Mouse (Mus musculus) limb, embryonic 11.5 days (tissue): Measurements from ENCODE around the gene Alg2. TPM values are rescaled to one million over a fixed set of nuclear protein-coding genes. Genes with fewer than 3 reads are reported as not detected.

ENCODE experiments used
- ATAC-seq: fragments of 200-750 bp; cut with Nextera tagmentation; 2 replicates; pipeline ENCODE4 v1.8.0; 2017; ENCODE audit warnings: low read depth; ENCODE audit not compliant: insufficient number of reproducible peaks, low FRiP score, low TSS enrichment
- DNase-seq: peaks from one replicate; pipeline ENCODE4 v3.0.0-alpha.2; 2015; ENCODE audit warnings: low spot score
- H3K27ac ChIP-seq: fragments of 300-500 bp; sonication (generic); replicated peaks from 2 replicates; pipeline ENCODE4 v1.5.1; 2014; ENCODE audit warnings: low read depth, mild to moderate bottlenecking, low read length
- H3K27me3 ChIP-seq: fragments of 300-500 bp; sonication (generic); 2 replicates; pipeline ENCODE4 v1.6.1; 2014; ENCODE audit warnings: mild to moderate bottlenecking, low read length, mixed read lengths; ENCODE audit not compliant: control insufficient read depth, insufficient read depth
- H3K36me3 ChIP-seq: fragments of 300-500 bp; sonication (generic); 2 replicates; pipeline ENCODE4 v1.6.1; 2014; ENCODE audit warnings: mild to moderate bottlenecking, low read length, moderate library complexity, mixed read lengths; ENCODE audit not compliant: control insufficient read depth, insufficient read depth
- H3K4me1 ChIP-seq: fragments of 300-500 bp; sonication (generic); 2 replicates; pipeline ENCODE4 v1.6.1; 2014; ENCODE audit warnings: low read length, mixed read lengths; ENCODE audit not compliant: control insufficient read depth, insufficient read depth
- H3K4me2 ChIP-seq: fragments of 300-500 bp; sonication (generic); 2 replicates; pipeline ENCODE4 v1.6.1; 2014; ENCODE audit warnings: low read depth, mild to moderate bottlenecking, moderate library complexity; ENCODE audit not compliant: severe bottlenecking
- H3K4me3 ChIP-seq: fragments of 300-500 bp; sonication (generic); 2 replicates; pipeline ENCODE4 v1.5.1; 2014; ENCODE audit warnings: low read depth, low read length
- H3K9ac ChIP-seq: fragments of 300-500 bp; sonication (generic); 2 replicates; pipeline ENCODE4 v1.6.1; 2014; ENCODE audit warnings: mild to moderate bottlenecking, low read length
- H3K9me3 ChIP-seq: fragments of 300-500 bp; sonication (generic); 2 replicates; pipeline ENCODE4 v1.6.1; 2016; ENCODE audit warnings: low read length; ENCODE audit not compliant: control insufficient read depth
- WGBS: fragments of 180-500 bp; shearing (Covaris S2); extraction: QIAGEN DNeasy Blood & Tissue Kit; methylation state at CpG from one replicate; pipeline ENCODE4 v1.1.7; 2014; 5-methylcytosine and 5-hydroxymethylcytosine counted together
- polyA plus RNA-seq: library from polyadenylated mRNA; unstranded; fragments of >200 nt; fragmentation: Nextera tagmentation; extraction: Ambion mirVana; gene quantifications from 2 replicates; pipeline ENCODE4 v1.2.1, GENCODE M21; 2014

Gene Alg2
- polyA plus RNA-seq = 92.2 and 98.7 TPM in 2 replicates

- DNase-seq = peak; percentile 97
- under 1% methylated on average over 57 of the region's 58 CpGs for WGBS
- no peaks in the 10 kb centered on the region for H3K9me3 ChIP-seq
- H3K4me2 ChIP-seq = peak within 1 kb of the TSS; percentile 74
- peak within 1 kb of the TSS; percentile 89 for H3K4me3 ChIP-seq
- peak within 1 kb of the TSS; percentile 87 for H3K9ac ChIP-seq
- peaks cover 5% of the 10 kb centered on the region; the same call in 1 of the 2 replicates for H3K4me1 ChIP-seq
- H3K36me3 ChIP-seq = peaks cover 31% of the 10 kb centered on the region
- H3K27me3 ChIP-seq = no peaks in the 10 kb centered on the region
- peak; percentile 96 for ATAC-seq
- peak within 1 kb of the TSS; percentile 93 for H3K27ac ChIP-seq
Measured at GRCm38 (mm10) chr4:47473968-47474729, at the start of gene Alg2, which contains the start of gene Sec61b. TSS of gene Alg2 (minus strand) at chr4:47474333. TSS of gene Sec61b (plus strand) at chr4:47474658.

GRCm38 (mm10) chr4:47521884-47522605 is 47.9 kb upstream of the Alg2 start:
- Histone ChIP-seq H3K4me3 (no peak overlapping the region), H3K4me2 (no peak overlapping the region), H3K9ac (no peak overlapping the region), H3K27ac (no peak overlapping the region), H3K9me3 (no peaks in the 10 kb centered on the region), H3K27me3 (no peaks in the 10 kb centered on the region), H3K4me1 (no peaks in the 10 kb centered on the region), H3K36me3 (no peaks in the 10 kb centered on the region)
- DNase-seq (peak; percentile 36), ATAC-seq (no peak)
- 88% methylated on average over 6 of the region's 6 CpGs for WGBS

- Histone ChIP-seq H3K4me2 (no peak overlapping the region), H3K4me3 (no peak overlapping the region), H3K36me3 (no peaks in the 10 kb centered on the region), H3K9me3 (no peaks in the 10 kb centered on the region), H3K27ac (no peak overlapping the region), H3K4me1 (no peaks in the 10 kb centered on the region), H3K9ac (no peak overlapping the region), H3K27me3 (no peaks in the 10 kb centered on the region)
- DNase-seq (no peak), ATAC-seq (no peak)
- 70% methylated on average over 4 of the region's 4 CpGs for WGBS
Measured at GRCm38 (mm10) chr4:47520076-47520475, 45.9 kb upstream of the Alg2 start.

GRCm38 (mm10) chr4:47518551-47519181 is 44.5 kb upstream of the Alg2 start:
- H3K9me3 ChIP-seq = no peaks in the 10 kb centered on the region

GRCm38 (mm10) chr4:47504841-47505517 is 30.8 kb upstream of the Alg2 start:
- no peaks in the 10 kb centered on the region for H3K4me1 ChIP-seq
- no peak overlapping the region for H3K4me3 ChIP-seq
- H3K9ac ChIP-seq = no peak overlapping the region
- H3K27me3 ChIP-seq = no peaks in the 10 kb centered on the region
- ATAC-seq (no peak), DNase-seq (no peak)
- no peaks in the 10 kb centered on the region for H3K9me3 ChIP-seq
- H3K36me3 ChIP-seq = no peaks in the 10 kb centered on the region
- H3K27ac ChIP-seq = no peak overlapping the region
- 49% methylated on average over 10 of the region's 10 CpGs for WGBS
- no peak overlapping the region for H3K4me2 ChIP-seq

More at GRCm38 (mm10) chr4:47518551-47519181, 44.5 kb upstream of the Alg2 start:
- no peaks in the 10 kb centered on the region for H3K4me1 ChIP-seq
- no peak overlapping the region for H3K27ac ChIP-seq
- no peaks in the 10 kb centered on the region for H3K36me3 ChIP-seq
- no peak overlapping the region for H3K9ac ChIP-seq
- no peak overlapping the region for H3K4me3 ChIP-seq
- WGBS = 51% methylated on average over 11 of the region's 12 CpGs
- ATAC-seq = 0 out of 2 replicates have a peak, but pooled peaks have one; percentile 26
- no peak overlapping the region for H3K4me2 ChIP-seq
- H3K27me3 ChIP-seq = no peaks in the 10 kb centered on the region
- no peak for DNase-seq

- Histone ChIP-seq H3K4me1 (no peaks in the 10 kb centered on the region), H3K36me3 (no peaks in the 10 kb centered on the region), H3K27me3 (no peaks in the 10 kb centered on the region), H3K4me3 (no peak overlapping the region), H3K9ac (no peak overlapping the region), H3K9me3 (no peaks in the 10 kb centered on the region), H3K4me2 (no peak overlapping the region), H3K27ac (no peak overlapping the region)
- DNase-seq (no peak), ATAC-seq (no peak)
- WGBS = 86% methylated on average over 6 of the region's 6 CpGs
Measured at GRCm38 (mm10) chr4:47503045-47503444, 28.9 kb upstream of the Alg2 start.

GRCm38 (mm10) chr4:47502546-47502971 is 28.4 kb upstream of the Alg2 start:
- no peaks in the 10 kb centered on the region for H3K9me3 ChIP-seq
- H3K27me3 ChIP-seq = no peaks in the 10 kb centered on the region
- H3K4me3 ChIP-seq = no peak overlapping the region
- H3K36me3 ChIP-seq = no peaks in the 10 kb centered on the region
- H3K4me2 ChIP-seq = no peak overlapping the region
- H3K4me1 ChIP-seq = no peaks in the 10 kb centered on the region
- DNase-seq (peak; percentile 65), ATAC-seq (no peak)
- H3K27ac ChIP-seq = no peak overlapping the region
- H3K9ac ChIP-seq = no peak overlapping the region
- 38% methylated on average over 4 of the region's 4 CpGs for WGBS

- H3K4me3 ChIP-seq = no peak overlapping the region
- DNase-seq (no peak), ATAC-seq (no peak)
- no peak overlapping the region for H3K4me2 ChIP-seq
- H3K9ac ChIP-seq = no peak overlapping the region
- WGBS = 83% methylated on average over 10 of the region's 10 CpGs
- no peak overlapping the region for H3K27ac ChIP-seq
- no peaks in the 10 kb centered on the region for H3K27me3 ChIP-seq
- no peaks in the 10 kb centered on the region for H3K36me3 ChIP-seq
- no peaks in the 10 kb centered on the region for H3K4me1 ChIP-seq
- H3K9me3 ChIP-seq = no peaks in the 10 kb centered on the region
Measured at GRCm38 (mm10) chr4:47499121-47499545, 25.0 kb upstream of the Alg2 start.
